Mouse (Mus musculus): ENCODE data around the gene Olfr1107. TPM values are rescaled to one million over a fixed set of nuclear protein-coding genes. Genes with fewer than 3 reads are reported as not detected.

Gene Olfr1107
- total RNA-seq (2021), result not detected
- long read RNA-seq, experiment 1, result 0 reads
- long read RNA-seq, experiment 2, result 0 reads

GRCm38 (mm10) chr2:87075717-87076116 lies at the start of gene Olfr1107:
Gene Olfr1107, minus strand, starts transcription at chr2:87075817.
- no peak for DNase-seq (ENCODE audit: low spot score in 2 of 2)

- no peak for DNase-seq (ENCODE audit: low spot score in 2 of 2)
Measured at GRCm38 (mm10) chr2:87114467-87114866, 38.9 kb upstream of the Olfr1107 start, which contains the start of gene Olfr259. Gene Olfr259, minus strand, starts transcription at chr2:87114567.

GRCm38 (mm10) chr2:87095908-87096307 lies 20.3 kb upstream of the Olfr1107 start, which contains the start of gene Olfr1109:
Gene Olfr1109, minus strand, starts transcription at chr2:87096008.
- no peak for DNase-seq (ENCODE audit: low spot score in 2 of 2)

- DNase-seq (ENCODE audit: low spot score in 2 of 2), result no peak
Measured at GRCm38 (mm10) chr2:87052173-87052572, 23.4 kb downstream of the Olfr1107 start, which contains the start of gene Olfr1106. Gene Olfr1106, minus strand, starts transcription at chr2:87052273.

GRCm38 (mm10) chr2:87036431-87036830 lies 39.2 kb downstream of the Olfr1107 start, which contains the start of gene Olfr1105:
Gene Olfr1105, minus strand, starts transcription at chr2:87036531.
- no peak for DNase-seq (ENCODE audit: low spot score in 2 of 2)

GRCm38 (mm10) chr2:87026980-87027379 lies 48.6 kb downstream of the Olfr1107 start, which contains the start of gene Olfr1104:
Gene Olfr1104, minus strand, starts transcription at chr2:87027080.
- DNase-seq (ENCODE audit: low spot score in 2 of 2), result no peak

Other genes with a start within 250 kb of the Olfr1107 start
- gene Olfr1095, start 224.1 kb downstream of the Olfr1107 start, total RNA-seq (2021), result not detected
- gene Gm13723, start 201.0 kb downstream of the Olfr1107 start, total RNA-seq (2021), result not detected
- gene Olfr1097, start 183.6 kb downstream of the Olfr1107 start, total RNA-seq (2021), result not detected
- gene Olfr1098, start 151.3 kb downstream of the Olfr1107 start, total RNA-seq (2021), result not detected
- gene Olfr1099, start 115.1 kb downstream of the Olfr1107 start, total RNA-seq (2021), result not detected
- gene Olfr1100, start 95.9 kb downstream of the Olfr1107 start, total RNA-seq (2021), result not detected
- gene Olfr1101, start 84.6 kb downstream of the Olfr1107 start, total RNA-seq (2021), result not detected
- gene Olfr1102, start 77.4 kb downstream of the Olfr1107 start, total RNA-seq (2021), result not detected
- not detected for gene Olfr1104, start 48.7 kb downstream of the Olfr1107 start, total RNA-seq (2021)
- gene Olfr1105, start 39.3 kb downstream of the Olfr1107 start, total RNA-seq (2021), result not detected
- gene Olfr1106, start 23.5 kb downstream of the Olfr1107 start, total RNA-seq (2021), result not detected
- not detected for gene Olfr1109, start 20.2 kb upstream of the Olfr1107 start, total RNA-seq (2021)
- not detected for gene Olfr259, start 38.8 kb upstream of the Olfr1107 start, total RNA-seq (2021)
- gene Olfr1110, start 64.5 kb upstream of the Olfr1107 start, total RNA-seq (2021), result not detected
- not detected for gene Olfr1111, start 76.8 kb upstream of the Olfr1107 start, total RNA-seq (2021)
- not detected for gene Olfr1112, start 112.0 kb upstream of the Olfr1107 start, total RNA-seq (2021)
- gene Olfr1113, start 133.2 kb upstream of the Olfr1107 start, total RNA-seq (2021), result not detected
- gene Olfr1115, start 172.2 kb upstream of the Olfr1107 start, total RNA-seq (2021), result not detected
- gene Olfr1116, start 191.7 kb upstream of the Olfr1107 start, total RNA-seq (2021), result not detected
- not detected for gene Olfr1118, start 231.8 kb upstream of the Olfr1107 start, total RNA-seq (2021)

All from adrenal gland, adult 18-20 months (tissue).